Mouse (Mus musculus): ENCODE results near the gene Hist1h1b. TPM values are rescaled to one million over a fixed set of nuclear protein-coding genes. Genes with fewer than 3 reads are reported as not detected.
A peak's percentile ranks its signal among the peaks of the same experiment; 100 is the strongest.
"Not testable (repeated sequence)": the region's sequence is repeated elsewhere in the genome, so short reads cannot be mapped to it uniquely, and the experiment has no call there.

Hist1h1b gene
- polyA plus RNA-seq, 1 experiment from 2014 or later, result 23.6 TPM

GRCm38 (mm10) chr13:21755707-21756106, 24.7 kb downstream of the Hist1h1b start:
- H3K4me3 ChIP-seq, result no peak overlapping the region
- no peak overlapping the region for H3K27ac ChIP-seq
- H3K9ac ChIP-seq, result no peak overlapping the region
- 58% methylated on average over 1 of the region's 1 CpGs for WGBS
- peak overlapping the region; percentile 71 for H3K4me2 ChIP-seq (replicated peaks)
- no peak for ATAC-seq (ENCODE audit: low FRiP score)
- H3K9me3 ChIP-seq (replicated peaks), result no peaks in the 10 kb centered on the region
- H3K27me3 ChIP-seq, result no peaks in the 10 kb centered on the region
- no peaks in the 10 kb centered on the region for H3K36me3 ChIP-seq
- H3K4me1 ChIP-seq, result peaks cover 17% of the 10 kb centered on the region

- Histone ChIP-seq H3K4me2 (replicated peaks) (peak overlapping the region; percentile 71), H3K4me3 (peak overlapping the region; percentile 44), H3K27ac (peak overlapping the region; percentile 93), H3K9ac (peak overlapping the region; percentile 68), H3K4me1 (peaks cover 19% of the 10 kb centered on the region)
- not testable (repeated sequence) for H3K27me3 ChIP-seq; H3K36me3 ChIP-seq; H3K9me3 ChIP-seq (replicated peaks)
- under 1% methylated on average over 13 of the region's 26 CpGs for WGBS
- ATAC-seq (ENCODE audit: low FRiP score), result peak; percentile 14
Measured at GRCm38 (mm10) chr13:21754294-21755001, 26.0 kb downstream of the Hist1h1b start.

GRCm38 (mm10) chr13:21753524-21754285, 26.7 kb downstream of the Hist1h1b start, which contains the start of the genes Hist1h2ak and Hist1h2bn:
TSS of gene Hist1h2ak (minus strand) at chr13:21753827.
TSS of gene Hist1h2bn (plus strand) at chr13:21754123.
- H3K4me3 ChIP-seq, result peak within 1 kb of the TSS; percentile 44
- peak within 1 kb of the TSS; percentile 68 for H3K9ac ChIP-seq
- not testable (repeated sequence) for H3K9me3 ChIP-seq (replicated peaks); H3K27me3 ChIP-seq; H3K36me3 ChIP-seq
- peak within 1 kb of the TSS; percentile 71 for H3K4me2 ChIP-seq (replicated peaks)
- peaks cover 24% of the 10 kb centered on the region for H3K4me1 ChIP-seq
- peak within 1 kb of the TSS; percentile 93 for H3K27ac ChIP-seq
- WGBS, result under 1% methylated on average over 48 of the region's 50 CpGs
- ATAC-seq (ENCODE audit: low FRiP score), result peak; percentile 94

GRCm38 (mm10) chr13:21753051-21753523, 27.3 kb downstream of the Hist1h1b start:
- no peaks in the 10 kb centered on the region for H3K9me3 ChIP-seq (replicated peaks)
- ATAC-seq (ENCODE audit: low FRiP score), result no peak
- peak overlapping the region; percentile 93 for H3K27ac ChIP-seq
- peak overlapping the region; percentile 71 for H3K4me2 ChIP-seq (replicated peaks)
- 2% methylated on average over 10 of the region's 10 CpGs for WGBS
- peak overlapping the region; percentile 44 for H3K4me3 ChIP-seq
- no peaks in the 10 kb centered on the region for H3K36me3 ChIP-seq
- H3K27me3 ChIP-seq, result no peaks in the 10 kb centered on the region
- H3K9ac ChIP-seq, result peak overlapping the region; percentile 61
- H3K4me1 ChIP-seq, result peaks cover 27% of the 10 kb centered on the region

GRCm38 (mm10) chr13:21752356-21752755, 28.1 kb downstream of the Hist1h1b start:
- H3K4me1 ChIP-seq, result peaks cover 30% of the 10 kb centered on the region
- H3K27me3 ChIP-seq, result no peaks in the 10 kb centered on the region
- no peak for ATAC-seq (ENCODE audit: low FRiP score)
- H3K9me3 ChIP-seq (replicated peaks), result no peaks in the 10 kb centered on the region
- no peak overlapping the region for H3K9ac ChIP-seq
- peak overlapping the region; percentile 71 for H3K4me2 ChIP-seq (replicated peaks)
- WGBS, result 44% methylated on average over 3 of the region's 3 CpGs
- peak overlapping the region; percentile 40; the same call in 1 of the 2 replicates for H3K27ac ChIP-seq
- no peaks in the 10 kb centered on the region for H3K36me3 ChIP-seq
- no peak overlapping the region for H3K4me3 ChIP-seq

- Histone ChIP-seq H3K9ac (no peak overlapping the region), H3K27ac (no peak overlapping the region)
- WGBS, result 76% methylated on average over 3 of the region's 3 CpGs
Measured at GRCm38 (mm10) chr13:21751827-21752226, 28.6 kb downstream of the Hist1h1b start.

GRCm38 (mm10) chr13:21751417-21751816, 29.0 kb downstream of the Hist1h1b start:
- ATAC-seq (ENCODE audit: low FRiP score), result no peak
- Histone ChIP-seq H3K9ac (no peak overlapping the region), H3K36me3 (no peaks in the 10 kb centered on the region), H3K27me3 (no peaks in the 10 kb centered on the region), H3K27ac (0 out of 2 replicates have a peak overlapping the region, but pooled peaks have one; percentile 23), H3K4me1 (peaks cover 34% of the 10 kb centered on the region), H3K9me3 (replicated peaks) (no peaks in the 10 kb centered on the region), H3K4me3 (no peak overlapping the region), H3K4me2 (replicated peaks) (no peak overlapping the region)

More at GRCm38 (mm10) chr13:21751827-21752226, 28.6 kb downstream of the Hist1h1b start:
- H3K36me3 ChIP-seq, result no peaks in the 10 kb centered on the region
- no peak for ATAC-seq (ENCODE audit: low FRiP score)
- no peak overlapping the region for H3K4me3 ChIP-seq
- peaks cover 34% of the 10 kb centered on the region for H3K4me1 ChIP-seq
- peak overlapping the region; percentile 71; the same call in 1 of the 2 replicates for H3K4me2 ChIP-seq (replicated peaks)
- H3K9me3 ChIP-seq (replicated peaks), result no peaks in the 10 kb centered on the region
- no peaks in the 10 kb centered on the region for H3K27me3 ChIP-seq

- ATAC-seq (ENCODE audit: low FRiP score), result peak; percentile 90
- under 1% methylated on average over 52 of the region's 56 CpGs for WGBS
- H3K9me3 ChIP-seq (replicated peaks); H3K27me3 ChIP-seq; H3K36me3 ChIP-seq: not testable (repeated sequence)
- Histone ChIP-seq H3K9ac (peak within 1 kb of the TSS; percentile 67), H3K27ac (peak within 1 kb of the TSS; percentile 93), H3K4me2 (replicated peaks) (peak within 1 kb of the TSS; percentile 87), H3K4me1 (peaks cover 34% of the 10 kb centered on the region), H3K4me3 (peak within 1 kb of the TSS; percentile 51)
Measured at GRCm38 (mm10) chr13:21750159-21751017, 30.0 kb downstream of the Hist1h1b start, which contains the start of gene Hist1h4k. TSS of gene Hist1h4k (minus strand) at chr13:21750505.

GRCm38 (mm10) chr13:21749387-21750158, 30.9 kb downstream of the Hist1h1b start:
- ATAC-seq (ENCODE audit: low FRiP score), result no peak
- H3K4me3 ChIP-seq, result peak overlapping the region; percentile 51
- H3K36me3 ChIP-seq, result no peaks in the 10 kb centered on the region
- peak overlapping the region; percentile 87 for H3K4me2 ChIP-seq (replicated peaks)
- H3K9ac ChIP-seq, result peak overlapping the region; percentile 67
- 7% methylated on average over 5 of the region's 5 CpGs for WGBS
- H3K9me3 ChIP-seq (replicated peaks), result no peaks in the 10 kb centered on the region
- no peaks in the 10 kb centered on the region for H3K27me3 ChIP-seq
- H3K27ac ChIP-seq, result peak overlapping the region; percentile 93
- peaks cover 30% of the 10 kb centered on the region for H3K4me1 ChIP-seq

- Histone ChIP-seq H3K4me2 (replicated peaks) (no peak overlapping the region), H3K9ac (no peak overlapping the region), H3K4me1 (peaks cover 17% of the 10 kb centered on the region), H3K27ac (no peak overlapping the region), H3K27me3 (no peaks in the 10 kb centered on the region), H3K36me3 (no peaks in the 10 kb centered on the region), H3K9me3 (replicated peaks) (no peaks in the 10 kb centered on the region), H3K4me3 (no peak overlapping the region)
- 98% methylated on average over 1 of the region's 1 CpGs for WGBS
- no peak for ATAC-seq (ENCODE audit: low FRiP score)
Measured at GRCm38 (mm10) chr13:21745006-21745405, 35.4 kb downstream of the Hist1h1b start.

Measured in hindbrain, embryonic 12.5 days (tissue).